Mouse (Mus musculus): ENCODE measurements around the gene B4galt2.
A peak's percentile ranks its signal among the peaks of the same experiment; 100 is the strongest.

B4galt2 gene

DNA sequence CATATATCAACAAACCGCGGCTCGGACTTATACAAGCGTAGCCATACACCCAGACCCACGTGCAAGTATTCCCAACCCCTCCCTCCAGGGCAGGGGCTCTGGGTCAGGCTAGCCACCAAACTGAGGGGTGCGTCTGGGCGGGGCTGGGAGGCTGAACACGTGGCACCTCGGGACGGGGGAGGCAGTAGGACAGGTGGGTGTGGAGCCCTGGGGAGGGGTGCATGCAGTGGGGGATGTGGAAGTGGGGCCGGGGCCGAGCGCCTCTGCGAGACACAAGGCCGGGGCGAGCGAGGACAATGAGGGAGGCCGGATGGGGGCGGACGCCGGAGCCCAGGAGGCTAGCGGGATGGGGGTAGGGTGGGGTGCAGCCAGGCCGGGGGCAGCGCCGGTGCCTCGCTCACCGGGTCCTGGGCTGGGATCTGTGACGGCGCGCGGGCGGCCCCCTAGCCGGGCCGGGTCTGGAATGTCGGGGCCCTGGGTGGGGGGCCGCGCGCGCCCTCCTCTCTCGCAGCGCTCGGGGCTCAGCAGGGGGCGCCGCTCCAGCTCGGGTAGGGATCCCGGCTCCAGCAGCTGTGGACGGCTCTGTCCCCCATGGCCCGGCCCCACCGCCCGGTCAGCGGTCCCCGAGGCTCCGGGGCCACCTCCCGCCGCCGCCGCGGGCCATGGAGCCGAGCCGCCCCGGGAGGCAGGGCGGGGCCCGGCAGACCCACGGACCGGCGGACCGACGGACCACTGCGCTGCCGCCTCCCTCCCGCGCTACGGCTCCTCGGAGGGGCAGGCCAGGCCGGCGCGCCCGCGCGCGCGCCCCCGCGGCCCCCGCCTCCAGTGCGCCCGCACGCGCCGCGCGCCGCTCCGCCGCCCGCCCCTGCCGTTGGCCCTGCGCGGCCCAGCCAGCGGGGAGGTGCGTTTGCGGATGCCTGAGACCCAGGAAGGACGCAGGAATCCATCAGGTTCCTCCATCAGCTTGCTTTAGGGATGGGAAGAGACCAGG is at the start of gene B4galt2:
Gene B4galt2 (minus strand): TSS at position 787 of the 991 bp plus-strand sequence.
- no peak for DNase-seq (ENCODE audit: low read depth, low spot score)

DNA sequence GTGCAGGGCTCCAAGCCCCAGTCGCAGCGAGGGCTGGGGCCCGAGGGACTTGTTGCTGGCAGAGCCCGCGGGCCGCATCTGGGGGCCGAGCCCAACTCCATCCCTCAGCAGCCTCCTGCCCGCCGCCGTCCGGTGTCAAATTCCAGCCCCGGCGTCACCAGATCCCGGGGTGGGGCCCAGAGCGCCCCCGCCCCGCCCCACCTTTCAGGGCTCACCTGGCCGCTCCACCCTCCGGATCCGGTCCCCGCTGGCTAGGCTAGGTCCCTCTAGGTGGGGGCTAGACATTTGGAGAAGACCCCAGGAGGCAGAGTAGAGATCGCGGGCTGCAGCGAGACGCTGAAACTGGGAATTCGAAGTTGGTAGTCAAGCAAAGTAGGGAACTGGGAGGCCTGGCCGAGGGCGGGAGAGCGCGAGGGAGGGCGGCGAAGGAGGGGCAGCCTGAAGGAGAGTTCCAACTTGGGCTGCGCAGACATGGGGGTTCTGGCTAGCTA is 46.1 kb upstream of the B4galt2 start, which contains the start of gene Artn:
Gene Artn (minus strand): TSS at position 373 of the 491 bp plus-strand sequence.
- DNase-seq (ENCODE audit: low read depth, low spot score): no peak

DNA sequence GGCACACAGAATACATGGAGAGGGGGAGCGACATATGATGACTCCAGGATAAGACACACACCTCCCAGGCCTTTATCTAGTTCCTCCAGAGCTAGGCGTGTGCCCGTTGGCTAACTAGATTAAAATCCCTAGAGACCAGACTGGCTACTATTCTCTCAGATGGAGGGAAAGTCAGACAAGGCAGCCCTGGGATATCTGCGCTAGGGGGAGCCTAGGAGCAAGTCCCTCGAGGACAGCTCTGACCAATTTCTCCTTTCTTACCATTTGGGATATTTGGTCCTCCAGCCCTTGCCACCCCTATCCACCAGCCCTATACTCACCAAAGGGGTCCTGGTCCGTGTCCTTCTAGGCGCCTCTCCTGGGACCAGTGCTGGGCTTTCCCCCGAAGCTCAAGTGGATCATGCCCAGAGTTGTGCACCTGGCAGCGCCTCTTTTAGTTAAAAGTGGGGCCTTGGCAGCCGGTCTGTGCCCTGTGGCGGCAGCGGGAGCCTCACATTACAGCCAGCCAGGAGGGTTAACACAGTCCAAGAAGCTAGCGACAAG is 45.5 kb upstream of the B4galt2 start:
- DNase-seq (ENCODE audit: low read depth, low spot score): no peak

GRCm38 (mm10) chr4:117928234-117928633 is 44.9 kb upstream of the B4galt2 start:
- no peak for DNase-seq (ENCODE audit: low read depth, low spot score)

GRCm38 (mm10) chr4:117926545-117927482 is 43.5 kb upstream of the B4galt2 start:
- no peak for DNase-seq (ENCODE audit: low read depth, low spot score)

- no peak for DNase-seq (ENCODE audit: low read depth, low spot score)
Measured at GRCm38 (mm10) chr4:117924916-117925315, 41.6 kb upstream of the B4galt2 start.

DNA sequence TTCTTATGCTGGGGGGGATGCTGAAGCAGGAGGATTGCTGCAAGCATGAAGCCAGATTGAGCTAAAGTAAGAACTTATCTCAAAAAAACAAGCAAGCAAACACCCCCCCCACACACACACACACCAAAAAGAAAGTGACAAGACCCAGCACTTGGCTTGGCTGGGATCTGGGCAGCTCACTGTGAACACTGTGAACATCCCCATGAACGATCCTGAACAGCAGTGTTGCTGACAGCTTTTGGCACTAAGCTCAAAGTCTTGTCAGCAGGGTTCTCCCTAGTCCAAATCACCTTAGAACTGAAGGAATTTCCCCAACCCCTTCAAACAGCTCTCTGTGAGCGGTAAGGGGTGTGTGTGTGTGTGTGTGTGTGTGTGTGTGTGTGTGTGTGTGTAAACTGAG is 40.2 kb upstream of the B4galt2 start:
- DNase-seq (ENCODE audit: low read depth, low spot score): no peak

DNA sequence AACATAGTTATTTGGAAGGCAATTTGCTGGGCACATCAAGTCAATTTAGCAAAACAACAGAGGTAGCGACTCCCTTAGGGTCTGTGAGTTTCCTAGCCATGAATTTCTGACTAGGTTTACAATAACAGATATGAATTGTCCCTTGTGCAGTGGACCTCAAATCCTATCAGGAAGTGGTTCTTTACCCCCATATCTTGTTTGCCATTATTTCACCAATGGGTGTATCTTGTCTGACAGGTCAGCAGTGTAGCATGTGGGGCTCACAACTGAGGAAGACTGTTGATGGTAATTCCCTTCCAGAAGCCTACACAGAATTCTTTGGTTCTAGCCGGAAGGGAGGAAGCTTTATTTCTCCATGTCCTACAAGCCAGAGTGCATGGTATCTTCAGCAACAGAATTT is 38.1 kb upstream of the B4galt2 start:
- DNase-seq (ENCODE audit: low read depth, low spot score): no peak

DNA sequence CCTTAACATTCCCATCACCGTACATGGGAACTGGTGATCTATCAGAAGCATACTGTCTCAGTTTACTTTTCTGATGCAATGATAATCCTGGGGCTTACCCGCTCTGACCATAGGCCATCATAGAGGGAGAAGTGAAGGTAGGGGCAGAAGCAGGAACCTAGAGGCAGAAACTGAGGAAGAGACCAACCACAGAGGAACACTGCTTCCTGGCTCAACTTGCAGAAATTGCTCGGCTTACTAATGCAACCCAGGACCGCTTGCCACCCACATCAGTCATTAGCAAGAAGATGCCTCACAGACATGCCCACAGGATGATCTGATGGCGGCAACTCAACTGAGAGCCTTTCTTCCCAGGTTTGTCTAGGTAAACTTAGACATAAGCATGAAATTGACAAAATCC is 35.5 kb upstream of the B4galt2 start:
- no peak for DNase-seq (ENCODE audit: low read depth, low spot score)

DNA sequence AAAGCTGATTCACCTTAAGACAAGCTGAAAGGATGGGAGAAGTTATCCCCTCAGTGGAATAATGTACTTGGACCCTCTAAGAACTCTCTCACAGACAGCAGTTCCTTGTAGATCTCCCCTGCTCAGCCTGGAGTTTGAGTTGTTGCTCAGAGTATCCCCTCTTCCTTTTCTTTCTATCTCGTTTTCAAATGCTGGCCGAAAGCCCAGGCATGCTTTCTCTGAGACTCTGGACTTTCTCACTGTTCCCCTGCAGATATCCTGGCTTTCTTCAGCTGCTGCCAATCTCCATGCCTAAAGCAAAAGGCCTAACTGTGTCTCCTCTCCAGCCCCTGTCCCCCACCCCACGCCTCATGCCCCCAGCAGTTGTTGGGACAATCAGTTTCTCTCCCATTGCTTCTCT is 35.0 kb upstream of the B4galt2 start:
- no peak for DNase-seq (ENCODE audit: low read depth, low spot score)

GRCm38 (mm10) chr4:117917847-117918246 is 34.6 kb upstream of the B4galt2 start:
- no peak for DNase-seq (ENCODE audit: low read depth, low spot score)

DNA sequence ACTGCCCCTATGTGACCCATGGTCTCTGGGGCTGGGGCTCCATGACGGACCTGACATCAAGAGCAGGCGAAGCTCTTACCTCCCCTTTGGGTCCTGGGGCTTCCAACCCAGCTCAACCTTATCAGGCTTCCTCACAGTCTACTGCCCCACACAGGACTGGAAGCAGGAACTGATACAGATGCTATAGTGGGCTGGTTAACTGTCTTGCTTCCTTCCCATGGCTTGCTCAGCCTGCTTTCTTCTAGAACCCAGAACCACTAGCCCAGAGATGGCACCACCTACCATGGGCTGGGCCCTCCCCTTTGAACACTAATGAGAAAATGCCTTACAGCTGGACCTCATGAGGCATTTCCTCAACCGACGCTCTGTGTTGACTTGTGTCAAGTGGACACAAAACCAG is 34.1 kb upstream of the B4galt2 start:
- DNase-seq (ENCODE audit: low read depth, low spot score): no peak

DNA sequence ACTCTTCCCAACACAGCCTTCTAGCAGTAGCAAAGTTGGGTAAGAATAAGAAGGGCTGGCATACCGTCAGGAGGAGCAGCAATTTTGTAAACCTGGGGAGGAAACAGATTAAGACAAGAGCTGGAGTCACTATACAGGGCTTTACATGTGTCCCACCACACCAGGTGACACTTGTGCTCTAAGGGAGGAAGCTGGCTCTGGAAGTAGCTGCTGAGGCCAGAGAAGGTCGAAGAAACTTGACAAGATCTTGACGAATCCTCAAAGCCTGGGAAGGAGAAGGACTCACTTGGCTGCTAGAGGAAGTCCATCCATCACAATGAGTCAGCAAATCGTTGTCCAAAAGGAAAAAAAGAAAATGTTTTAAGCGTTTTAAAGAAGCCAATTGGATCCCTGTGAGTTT is 33.1 kb upstream of the B4galt2 start:
- no peak for DNase-seq (ENCODE audit: low read depth, low spot score)

DNA sequence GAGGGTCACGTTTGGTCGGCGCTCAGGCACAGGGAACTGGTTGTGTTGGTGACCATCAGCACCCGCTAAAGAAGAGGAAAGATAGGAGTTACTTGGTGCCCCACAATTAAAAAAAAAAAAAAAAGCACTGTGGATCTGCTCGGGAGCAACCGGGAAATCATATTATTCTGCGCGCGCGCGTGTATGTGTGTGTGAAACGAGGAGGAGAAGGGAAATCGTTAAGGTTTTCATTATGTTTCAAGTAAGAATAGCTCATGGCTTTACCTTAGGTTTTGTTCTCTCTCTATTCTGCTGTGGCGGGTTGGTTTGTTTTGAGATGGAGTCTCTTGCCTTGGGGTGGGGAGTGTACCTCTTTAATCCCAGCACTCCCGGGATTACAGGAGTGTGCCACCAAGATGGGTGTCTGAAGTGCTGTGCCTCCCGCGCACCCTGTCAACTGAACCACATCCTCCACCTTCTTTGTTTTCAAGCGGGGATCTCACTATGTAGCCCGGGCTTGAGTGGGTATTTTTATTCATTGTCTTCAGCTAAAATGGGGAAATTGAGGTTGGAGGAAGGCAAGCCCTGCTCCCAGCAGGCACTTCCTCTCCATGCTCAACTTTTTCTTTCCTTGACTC is 32.3 kb upstream of the B4galt2 start:
- no peak for DNase-seq (ENCODE audit: low read depth, low spot score)

GRCm38 (mm10) chr4:117914591-117915442 is 31.5 kb upstream of the B4galt2 start, which contains the start of gene Ipo13:
Gene Ipo13 (minus strand): TSS chr4:117914999.
- peak; percentile 87 for DNase-seq (ENCODE audit: low read depth, low spot score)

DNA sequence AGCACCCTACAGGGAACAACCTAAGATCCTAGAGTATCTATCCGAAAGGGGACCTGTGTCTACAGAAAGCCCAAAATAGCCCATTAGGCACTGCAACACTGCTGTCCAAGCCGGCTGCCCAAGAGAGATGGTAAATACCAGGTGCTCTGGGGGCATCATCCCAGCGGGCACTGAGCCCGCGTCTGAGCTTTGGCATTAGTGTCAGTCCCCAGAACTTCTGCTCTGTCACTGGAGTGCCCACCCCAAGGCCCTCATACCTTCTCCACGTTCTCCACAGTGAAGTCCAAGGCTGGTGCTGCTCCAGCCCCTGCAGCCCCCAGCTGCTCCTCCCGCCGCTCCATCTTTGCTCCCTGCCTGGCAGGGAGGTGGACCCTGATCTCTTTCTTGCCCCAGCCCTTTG is 30.7 kb upstream of the B4galt2 start:
- DNase-seq (ENCODE audit: low read depth, low spot score): no peak

- no peak for DNase-seq (ENCODE audit: low read depth, low spot score)
Measured at GRCm38 (mm10) chr4:117913421-117913820, 30.1 kb upstream of the B4galt2 start.

DNA sequence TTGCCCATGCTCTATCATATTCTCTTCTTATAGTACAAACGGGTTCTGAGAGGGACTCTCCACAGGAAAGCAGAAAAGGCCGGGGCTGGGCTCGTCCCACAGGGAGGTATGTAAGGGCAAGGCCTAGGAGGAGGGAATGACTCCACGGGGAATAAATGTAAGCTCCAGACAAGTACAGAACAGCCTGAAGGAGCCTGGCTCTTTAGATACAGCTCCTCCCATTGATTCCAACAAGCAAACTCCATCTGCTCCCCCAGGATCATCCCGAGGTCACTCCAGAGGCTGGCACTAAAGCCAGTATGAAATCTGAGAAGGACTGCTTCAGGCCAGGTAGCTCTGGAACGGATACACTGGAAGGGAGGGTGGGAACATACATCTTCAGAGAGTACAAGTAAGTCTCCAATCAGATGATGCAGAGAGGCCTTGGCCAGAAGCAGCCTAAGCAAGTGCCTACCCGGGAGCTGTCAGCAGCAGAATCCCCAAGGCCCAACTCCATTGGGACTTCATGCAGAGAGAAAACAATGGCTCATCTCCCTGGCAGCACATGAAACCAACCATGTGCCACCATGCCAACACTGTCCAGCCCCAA is 29.5 kb upstream of the B4galt2 start:
- no peak for DNase-seq (ENCODE audit: low read depth, low spot score)

DNA sequence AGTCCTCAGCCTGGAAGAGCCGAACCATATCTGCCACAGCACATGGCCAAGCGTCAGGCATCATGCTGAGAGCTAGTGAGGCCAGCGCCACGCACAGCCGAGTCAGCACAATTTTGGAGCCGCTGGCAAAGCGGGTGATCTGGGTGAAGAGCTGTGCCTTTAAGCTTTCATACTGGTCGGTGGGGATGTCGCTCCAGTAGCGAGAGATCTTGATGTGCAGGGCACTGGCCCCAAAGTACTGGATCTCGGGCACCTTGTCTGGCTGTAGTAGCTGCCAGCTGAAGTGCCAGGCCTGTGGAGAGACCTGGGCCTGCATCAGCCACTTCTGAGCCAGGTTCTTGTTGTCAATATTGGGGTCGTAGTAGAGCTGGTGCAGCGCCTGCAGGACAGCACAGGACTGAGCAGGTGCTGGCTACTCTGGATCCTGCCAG is 28.9 kb upstream of the B4galt2 start:
- DNase-seq (ENCODE audit: low read depth, low spot score): no peak
